Mouse (Mus musculus): ENCODE results near the gene Col27a1. TPM values are rescaled to one million over a fixed set of nuclear protein-coding genes. Genes with fewer than 3 reads are reported as not detected.

The Col27a1 gene
- total RNA-seq, 1 experiment from 2014 or later, result 0.23 TPM

- no peak for ATAC-seq (replicated peaks; ENCODE audit: low read depth, poor library complexity, severe bottlenecking)
Observed at GRCm38 (mm10) chr4:63221096-63221958, 7.5 kb downstream of the Col27a1 start.

- no peak for ATAC-seq (replicated peaks; ENCODE audit: low read depth, poor library complexity, severe bottlenecking)
Observed at GRCm38 (mm10) chr4:63222246-63222645, 8.4 kb downstream of the Col27a1 start.

GRCm38 (mm10) chr4:63225373-63225772 is 11.6 kb downstream of the Col27a1 start:
- no peak for ATAC-seq (replicated peaks; ENCODE audit: low read depth, poor library complexity, severe bottlenecking)

- ATAC-seq (replicated peaks; ENCODE audit: low read depth, poor library complexity, severe bottlenecking), result no peak
Observed at GRCm38 (mm10) chr4:63226164-63226882, 12.5 kb downstream of the Col27a1 start.

GRCm38 (mm10) chr4:63226883-63227235 is 13.1 kb downstream of the Col27a1 start:
- ATAC-seq (replicated peaks; ENCODE audit: low read depth, poor library complexity, severe bottlenecking), result no peak

- no peak for ATAC-seq (replicated peaks; ENCODE audit: low read depth, poor library complexity, severe bottlenecking)
Observed at GRCm38 (mm10) chr4:63228943-63229342, 15.1 kb downstream of the Col27a1 start.

- ATAC-seq (replicated peaks; ENCODE audit: low read depth, poor library complexity, severe bottlenecking), result no peak
Observed at GRCm38 (mm10) chr4:63229991-63230581, 16.3 kb downstream of the Col27a1 start.

- no peak for ATAC-seq (replicated peaks; ENCODE audit: low read depth, poor library complexity, severe bottlenecking)
Observed at GRCm38 (mm10) chr4:63231121-63231520, 17.3 kb downstream of the Col27a1 start.

GRCm38 (mm10) chr4:63232542-63233020 is 18.8 kb downstream of the Col27a1 start:
- ATAC-seq (replicated peaks; ENCODE audit: low read depth, poor library complexity, severe bottlenecking), result no peak

- no peak for ATAC-seq (replicated peaks; ENCODE audit: low read depth, poor library complexity, severe bottlenecking)
Observed at GRCm38 (mm10) chr4:63233557-63234452, 20.0 kb downstream of the Col27a1 start.

GRCm38 (mm10) chr4:63234852-63235251 is 21.0 kb downstream of the Col27a1 start:
- ATAC-seq (replicated peaks; ENCODE audit: low read depth, poor library complexity, severe bottlenecking), result no peak

- ATAC-seq (replicated peaks; ENCODE audit: low read depth, poor library complexity, severe bottlenecking), result no peak
Observed at GRCm38 (mm10) chr4:63236235-63236634, 22.4 kb downstream of the Col27a1 start.

- no peak for ATAC-seq (replicated peaks; ENCODE audit: low read depth, poor library complexity, severe bottlenecking)
Observed at GRCm38 (mm10) chr4:63237225-63237624, 23.4 kb downstream of the Col27a1 start.

- no peak for ATAC-seq (replicated peaks; ENCODE audit: low read depth, poor library complexity, severe bottlenecking)
Observed at GRCm38 (mm10) chr4:63238141-63238540, 24.3 kb downstream of the Col27a1 start.

GRCm38 (mm10) chr4:63238722-63239121 is 24.9 kb downstream of the Col27a1 start:
- ATAC-seq (replicated peaks; ENCODE audit: low read depth, poor library complexity, severe bottlenecking), result no peak

GRCm38 (mm10) chr4:63241031-63241430 is 27.2 kb downstream of the Col27a1 start:
- ATAC-seq (replicated peaks; ENCODE audit: low read depth, poor library complexity, severe bottlenecking), result no peak

GRCm38 (mm10) chr4:63247991-63248390 is 34.2 kb downstream of the Col27a1 start:
- ATAC-seq (replicated peaks; ENCODE audit: low read depth, poor library complexity, severe bottlenecking), result no peak

GRCm38 (mm10) chr4:63248951-63249350 is 35.1 kb downstream of the Col27a1 start:
- ATAC-seq (replicated peaks; ENCODE audit: low read depth, poor library complexity, severe bottlenecking), result no peak

GRCm38 (mm10) chr4:63251760-63252159 is 38.0 kb downstream of the Col27a1 start:
- ATAC-seq (replicated peaks; ENCODE audit: low read depth, poor library complexity, severe bottlenecking), result no peak

- ATAC-seq (replicated peaks; ENCODE audit: low read depth, poor library complexity, severe bottlenecking), result no peak
Observed at GRCm38 (mm10) chr4:63253716-63254115, 39.9 kb downstream of the Col27a1 start.
